Mouse (Mus musculus) embryo, embryonic 11 days (tissue): ENCODE results near the gene Tbc1d30.
A peak's percentile ranks its signal among the peaks of the same experiment; 100 is the strongest.

Experiments used
- DNase-seq: peaks from one replicate; pipeline ENCODE4 v3.0.0-alpha.2; 2015

Tbc1d30 gene

DNA sequence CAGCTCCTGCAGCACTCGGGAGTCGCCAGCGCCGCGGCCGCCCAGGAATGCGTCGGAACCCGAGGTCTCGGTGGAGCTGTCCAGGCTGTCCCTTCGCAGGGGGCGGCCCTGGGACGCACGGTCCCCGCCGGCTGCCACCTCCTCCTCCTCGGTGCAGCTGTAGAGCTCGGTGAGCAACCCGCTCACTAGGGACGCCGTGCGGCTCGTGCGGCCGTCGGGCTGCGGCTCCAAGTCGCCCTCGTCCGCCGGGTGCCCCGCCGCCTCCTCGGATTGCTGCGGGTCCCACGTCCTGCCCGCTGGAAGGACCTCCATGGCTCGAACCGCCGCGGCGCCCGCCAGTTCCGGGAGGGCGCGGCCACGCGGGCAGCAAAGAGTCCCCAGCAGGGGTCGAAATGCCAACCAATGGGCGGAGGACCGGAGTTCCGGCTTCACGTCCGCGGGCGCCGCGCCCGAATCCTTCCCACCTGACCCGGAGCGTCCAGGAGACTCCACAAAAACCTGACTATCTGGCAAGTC is at the start of gene Tbc1d30:
Gene Tbc1d30 (minus strand): TSS at position 213 of the 516 bp plus-strand sequence.
- DNase-seq: peak; percentile 64

DNA sequence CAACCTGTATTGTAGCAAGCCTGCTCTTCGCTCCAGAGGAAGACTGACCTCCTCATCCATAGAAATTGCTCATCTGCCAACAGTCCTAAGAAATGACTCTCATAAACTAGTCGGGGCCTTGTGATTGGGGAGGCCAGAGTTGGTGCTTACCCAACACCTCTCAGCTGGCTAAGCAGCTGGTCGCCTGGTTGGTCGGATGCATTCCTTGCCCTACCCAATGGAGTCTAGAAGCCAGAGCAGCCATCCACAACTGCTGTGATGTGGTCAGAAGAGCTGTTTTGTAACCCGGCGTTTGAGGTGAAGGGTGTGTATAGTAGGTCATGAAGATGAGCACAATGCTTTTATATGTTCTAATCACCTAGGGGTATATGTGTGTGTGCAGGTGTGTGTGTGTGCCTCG is 47.5 kb upstream of the Tbc1d30 start:
- DNase-seq: no peak

DNA sequence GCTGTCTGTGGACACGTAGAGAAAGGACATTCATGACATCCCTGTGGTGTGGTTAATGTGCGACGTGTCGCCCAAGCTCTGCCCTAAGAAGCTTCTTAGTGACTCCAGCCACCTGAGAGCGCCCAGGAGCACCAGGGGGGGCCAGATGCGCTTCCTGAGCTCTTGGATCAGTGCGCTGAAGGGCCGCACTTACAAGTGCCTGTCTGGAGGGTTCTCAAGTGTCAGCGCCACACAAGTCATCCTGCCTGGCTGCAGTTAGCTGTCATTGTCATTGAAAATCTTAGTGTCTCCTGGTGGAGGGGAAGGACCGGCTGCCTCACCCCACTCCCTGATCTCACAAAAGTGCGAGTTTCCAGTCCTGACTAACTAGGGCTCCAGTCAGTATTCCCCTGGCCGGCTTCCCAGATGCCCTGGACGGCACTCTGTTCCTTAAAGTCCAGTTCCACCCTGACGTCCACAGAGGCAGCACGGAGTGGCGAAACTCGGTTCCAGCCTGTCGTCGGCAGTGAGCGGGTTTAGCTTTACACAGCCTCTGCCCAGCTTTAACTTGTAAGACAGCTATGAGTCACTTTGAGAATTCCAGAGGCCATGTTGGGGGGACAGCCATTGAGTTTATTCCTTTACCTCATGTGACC is 44.6 kb upstream of the Tbc1d30 start:
- DNase-seq: no peak

DNA sequence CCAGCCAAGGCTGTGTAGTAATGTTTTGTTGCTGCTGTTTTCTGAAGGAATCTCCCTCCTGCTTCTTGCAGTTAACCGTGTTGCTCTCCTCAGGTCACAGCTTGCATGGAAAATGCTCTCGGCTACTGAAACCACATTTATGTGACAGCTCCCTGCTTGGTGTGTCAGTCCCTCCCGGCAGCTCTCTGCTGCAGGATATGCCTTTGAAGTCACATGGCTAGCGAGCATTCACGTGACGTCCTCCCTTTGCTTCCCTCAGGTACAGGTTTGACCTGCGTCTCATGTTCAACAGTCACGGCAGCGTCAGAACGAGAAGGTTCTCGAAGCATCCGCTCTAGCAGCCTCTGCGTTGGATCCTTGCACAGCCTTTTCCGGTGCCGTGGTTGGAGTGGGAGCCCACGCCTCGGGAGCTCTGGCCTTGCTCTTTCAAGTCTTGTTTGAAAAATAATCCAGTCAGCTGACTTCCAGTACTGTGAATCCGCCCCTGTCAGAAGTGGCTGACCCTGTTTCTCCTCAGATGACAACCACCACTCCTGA is 43.8 kb upstream of the Tbc1d30 start:
- no peak for DNase-seq

DNA sequence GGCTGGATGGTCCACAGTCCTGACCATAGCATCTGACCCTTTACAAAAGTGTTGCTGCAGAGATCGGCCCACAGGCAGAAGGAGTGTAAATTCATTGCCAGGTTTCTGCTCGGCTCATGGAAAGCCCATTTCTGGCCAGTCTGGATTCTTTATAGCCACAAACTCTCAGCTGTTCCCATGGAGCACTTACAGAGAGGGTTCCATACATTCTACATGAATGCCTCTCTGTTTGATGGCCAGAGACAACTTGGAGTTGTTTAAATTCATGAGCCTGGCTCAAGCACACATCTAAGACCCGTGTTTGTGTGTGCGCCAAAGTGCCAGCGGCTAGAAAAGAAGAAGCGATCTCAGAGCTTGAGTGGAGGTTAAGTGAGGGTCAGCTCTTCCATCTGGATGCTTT is 43.2 kb upstream of the Tbc1d30 start:
- DNase-seq: no peak

DNA sequence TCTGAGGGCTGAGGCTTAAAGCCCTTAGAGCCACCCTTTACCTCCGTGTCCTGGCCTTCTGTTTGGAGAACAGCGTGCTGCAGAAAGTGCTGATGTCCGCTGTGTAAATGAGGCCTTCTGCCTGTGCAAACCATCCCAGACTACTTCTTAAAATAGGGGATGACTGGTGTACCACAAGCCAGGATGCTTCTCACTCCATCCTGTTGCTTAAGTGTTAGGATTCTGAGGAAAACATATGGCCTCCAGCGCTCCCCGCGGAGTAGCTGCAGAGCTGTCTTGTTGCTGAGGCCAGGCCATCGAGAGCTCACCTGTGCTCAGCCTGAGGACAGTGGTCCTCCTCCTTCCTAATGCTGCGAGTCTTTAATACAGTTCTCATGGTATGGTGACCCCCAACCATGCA is 40.8 kb upstream of the Tbc1d30 start:
- DNase-seq: no peak

DNA sequence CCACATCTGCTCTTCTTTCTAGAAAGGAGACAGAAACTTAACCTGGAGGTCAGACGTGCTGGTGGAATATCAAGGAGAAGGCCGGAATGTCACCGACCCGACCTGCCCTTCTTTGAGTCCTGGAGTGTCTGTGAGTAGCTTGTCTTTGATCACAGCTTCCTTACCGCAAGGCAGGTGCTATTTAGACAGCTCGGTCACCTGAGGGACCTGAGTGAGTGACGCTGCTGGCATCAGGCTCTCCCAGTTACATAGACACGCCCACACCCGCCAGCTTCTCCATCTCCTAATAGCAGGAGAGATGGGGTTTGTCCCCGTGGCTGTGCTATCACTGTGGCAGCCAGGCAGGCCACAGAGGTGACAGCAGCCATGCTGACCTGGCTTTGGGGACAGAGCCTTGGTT is 39.5 kb upstream of the Tbc1d30 start:
- DNase-seq: no peak

DNA sequence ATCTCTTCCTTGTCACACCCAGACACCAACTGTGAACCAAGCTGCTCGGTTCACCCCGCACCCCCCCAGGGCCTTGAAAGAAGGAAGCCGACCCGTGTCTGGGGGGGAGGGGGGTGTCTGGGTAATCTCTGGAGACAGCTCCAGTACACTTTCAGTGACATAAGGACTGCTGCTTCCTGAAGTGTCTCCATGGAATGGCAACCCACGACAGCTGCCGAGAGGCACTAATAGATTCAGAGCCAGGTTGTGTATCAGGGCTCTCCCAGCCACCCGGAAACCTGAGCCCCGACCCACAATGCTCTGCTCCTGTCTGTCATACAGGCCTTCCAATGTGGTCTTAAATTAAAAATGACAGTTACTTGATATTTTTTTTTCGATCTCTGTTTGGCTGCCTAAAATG is 35.3 kb upstream of the Tbc1d30 start:
- peak; percentile 56 for DNase-seq

DNA sequence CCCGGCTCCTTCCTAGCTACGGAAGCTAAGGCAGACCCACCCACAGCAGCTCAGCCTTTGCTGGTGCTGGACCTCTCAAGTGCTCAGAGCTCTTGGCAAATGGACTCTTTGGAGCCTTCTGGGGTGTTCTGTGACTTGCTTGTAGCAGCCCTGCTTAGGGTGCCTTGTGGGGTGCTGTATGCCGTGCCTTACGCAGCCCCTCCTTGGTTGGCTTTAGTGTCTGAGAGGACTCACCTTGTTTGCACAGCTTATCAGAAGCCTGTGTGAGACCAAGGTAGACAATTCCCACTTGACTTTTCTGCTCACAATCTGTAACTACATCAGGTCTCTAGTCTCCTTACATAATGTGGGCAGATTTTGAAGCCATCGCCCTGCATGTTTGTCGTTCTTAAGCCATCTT is 34.6 kb upstream of the Tbc1d30 start:
- no peak for DNase-seq

DNA sequence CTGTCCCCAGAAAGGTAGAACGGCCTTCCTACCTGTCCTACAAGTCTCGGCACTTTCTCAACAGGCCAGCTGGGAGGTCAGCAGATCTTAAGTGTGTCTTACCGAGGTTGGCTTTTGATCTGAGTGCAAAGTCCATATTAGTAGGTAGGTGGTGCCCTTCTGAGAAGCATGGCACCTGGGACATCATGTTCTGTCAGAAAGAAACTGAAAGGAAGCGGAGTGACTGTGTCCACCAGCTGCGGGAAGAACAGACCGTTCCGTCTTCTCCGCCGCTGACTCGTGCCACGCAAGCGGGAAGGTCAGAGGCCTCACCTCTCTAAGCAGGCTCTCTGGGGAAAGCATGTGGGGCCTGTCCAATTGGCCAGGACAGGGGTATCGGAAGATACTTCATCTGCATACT is 33.6 kb upstream of the Tbc1d30 start:
- no peak for DNase-seq

DNA sequence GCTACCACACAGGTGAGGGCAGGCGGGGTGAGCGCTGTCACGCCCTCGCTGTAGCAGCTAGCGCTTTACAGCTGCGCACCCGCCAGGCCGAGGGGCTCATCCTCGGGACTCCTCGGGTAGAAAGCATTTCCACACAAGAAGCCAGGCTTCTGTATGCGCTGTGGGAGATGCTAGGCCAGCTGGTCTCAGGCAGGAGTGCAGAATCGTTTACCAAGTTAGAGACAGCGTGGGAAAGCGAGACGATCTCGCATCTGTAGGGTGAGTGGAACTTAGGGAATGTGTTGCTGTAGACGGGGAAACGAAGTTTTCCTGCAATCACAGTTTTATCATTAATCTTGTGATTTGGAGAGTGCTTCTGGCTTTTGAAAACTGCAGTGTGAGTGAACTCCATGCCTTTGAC is 30.2 kb upstream of the Tbc1d30 start:
- DNase-seq: no peak

DNA sequence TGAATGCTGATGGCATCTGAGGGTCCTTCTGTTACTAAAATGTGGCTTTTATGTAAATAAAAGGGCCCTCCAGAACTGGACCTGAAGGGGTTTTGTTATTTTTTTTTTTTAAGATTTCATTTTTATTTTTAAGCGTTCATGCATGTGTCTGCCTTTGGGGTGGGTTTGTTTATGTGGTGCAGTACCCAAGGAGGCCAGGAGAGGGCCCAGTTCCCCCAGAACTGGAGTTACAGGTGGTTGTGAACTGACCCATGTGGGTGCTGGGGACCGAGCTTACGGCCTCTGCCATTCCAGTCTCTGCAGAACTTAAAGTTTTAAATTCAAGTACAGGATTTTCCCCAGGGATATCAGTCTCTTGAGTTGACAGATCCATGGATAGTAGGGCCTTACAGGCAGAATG is 28.3 kb upstream of the Tbc1d30 start:
- DNase-seq: no peak

DNA sequence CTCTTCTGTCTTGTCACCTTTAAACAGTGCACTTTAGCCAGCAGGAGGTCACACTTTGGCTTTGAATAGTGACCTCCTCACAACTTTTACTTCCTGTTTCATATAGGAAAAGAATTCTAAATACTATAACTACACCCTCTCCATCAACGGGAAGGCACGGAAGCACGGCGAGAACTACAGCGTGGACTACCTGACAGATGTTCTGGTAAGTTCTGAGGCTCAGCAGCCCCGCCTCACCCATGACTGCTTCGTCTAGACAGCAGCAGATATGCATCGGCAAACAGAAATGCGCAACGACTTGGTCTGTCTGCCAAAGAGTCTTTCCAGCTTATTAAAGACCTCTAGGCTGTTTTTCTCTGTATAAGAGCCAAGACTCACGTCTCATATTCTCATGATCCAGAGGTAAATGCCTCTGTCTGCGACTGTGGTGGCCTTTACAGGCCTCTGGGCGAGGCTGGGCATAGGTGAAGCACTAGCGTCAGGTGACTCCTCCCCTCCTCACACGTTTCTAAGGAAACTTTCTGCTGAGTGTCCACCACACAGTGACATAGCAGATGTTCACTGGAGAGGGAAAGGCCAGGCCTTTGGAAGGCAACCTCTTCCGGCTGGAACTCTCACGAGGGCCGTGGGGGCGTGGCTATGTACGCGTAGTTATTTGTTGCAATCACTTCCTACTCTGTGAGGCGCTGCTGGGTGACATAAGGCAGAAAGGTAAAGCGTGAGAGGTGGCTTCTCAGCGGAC is 25.6 kb upstream of the Tbc1d30 start:
- no peak for DNase-seq

DNA sequence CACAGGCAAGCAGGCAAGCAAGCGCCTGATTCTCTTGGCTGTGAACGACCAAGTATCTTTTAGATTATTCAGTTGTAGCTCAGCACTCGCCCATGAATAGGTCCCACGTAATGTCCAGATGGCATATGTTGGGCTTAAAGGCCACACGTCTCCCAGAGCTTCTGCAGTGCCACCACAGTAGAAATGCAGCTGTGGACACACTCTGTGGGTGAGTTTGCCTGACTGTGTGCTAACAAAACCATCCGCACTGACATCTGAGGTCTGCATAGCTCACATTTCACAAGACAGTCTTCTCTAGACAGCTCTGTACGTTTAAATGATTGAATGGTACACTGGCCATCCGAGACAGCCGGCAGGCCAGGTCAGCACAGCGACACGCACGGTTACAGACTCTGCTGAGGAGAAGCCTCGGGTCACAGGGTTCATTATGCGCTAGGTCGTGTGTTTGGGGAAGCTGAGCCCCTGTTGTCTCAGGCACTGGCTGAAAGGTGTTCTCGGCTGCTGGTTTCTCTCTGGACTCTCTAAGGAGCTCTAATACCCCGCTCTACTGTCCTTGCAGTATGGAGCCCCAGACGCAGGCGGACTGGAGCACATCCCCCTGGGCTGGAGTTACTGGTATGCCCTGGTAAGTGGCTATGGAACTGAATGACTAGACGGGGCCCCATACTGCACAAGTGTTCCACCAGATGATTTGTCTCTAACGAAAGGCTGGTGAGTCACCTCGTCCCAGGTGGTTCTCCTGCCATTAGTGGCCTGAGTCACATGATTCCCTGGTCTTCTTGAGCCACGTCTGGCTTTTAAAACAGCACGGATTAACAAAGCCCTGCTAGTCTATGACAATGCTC is 24.8 kb upstream of the Tbc1d30 start:
- no peak for DNase-seq

DNA sequence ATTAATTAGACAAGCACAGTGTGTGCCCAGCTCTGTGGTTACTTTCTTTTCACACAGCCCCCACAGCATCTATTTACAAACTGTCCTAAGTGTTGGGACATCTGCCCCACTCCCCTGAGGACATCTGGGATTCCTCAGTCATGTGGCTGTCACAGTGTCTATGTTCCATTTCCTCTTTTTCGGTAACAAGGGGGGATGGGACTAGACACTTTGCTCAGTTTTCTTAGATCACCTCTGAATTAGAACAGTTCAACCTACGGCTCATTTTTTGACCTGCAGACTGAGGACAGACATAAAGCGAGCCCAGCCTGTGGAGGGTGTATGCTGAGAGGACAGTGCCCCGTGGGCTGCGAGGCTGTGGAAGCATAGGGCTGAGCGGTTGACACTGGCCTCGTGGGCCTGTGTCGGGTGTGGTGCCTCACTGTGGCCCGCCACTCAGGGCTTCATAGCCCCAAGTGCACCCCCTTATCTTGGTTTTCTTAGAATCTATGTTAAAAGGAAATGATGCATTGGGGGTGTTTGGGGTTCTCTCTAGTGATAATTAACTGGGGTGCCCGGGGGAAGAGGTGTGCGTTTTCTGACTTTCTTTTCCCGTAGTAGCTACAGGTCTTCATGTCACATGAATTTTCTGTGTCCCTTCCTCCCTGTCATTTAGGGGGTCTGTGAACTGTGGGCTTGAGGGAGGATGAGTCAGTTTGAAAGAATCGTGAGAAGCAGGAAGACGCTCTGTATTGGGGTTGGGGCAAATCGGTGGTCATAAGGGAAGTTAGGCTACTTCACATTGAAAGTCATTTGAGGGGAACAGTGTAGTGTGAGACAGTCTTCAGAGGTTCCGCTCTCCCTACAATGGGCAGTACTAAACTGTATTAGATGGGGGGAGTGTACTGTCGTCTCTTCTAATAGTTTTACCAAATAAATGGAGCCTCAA is 23.9 kb upstream of the Tbc1d30 start:
- DNase-seq: no peak

DNA sequence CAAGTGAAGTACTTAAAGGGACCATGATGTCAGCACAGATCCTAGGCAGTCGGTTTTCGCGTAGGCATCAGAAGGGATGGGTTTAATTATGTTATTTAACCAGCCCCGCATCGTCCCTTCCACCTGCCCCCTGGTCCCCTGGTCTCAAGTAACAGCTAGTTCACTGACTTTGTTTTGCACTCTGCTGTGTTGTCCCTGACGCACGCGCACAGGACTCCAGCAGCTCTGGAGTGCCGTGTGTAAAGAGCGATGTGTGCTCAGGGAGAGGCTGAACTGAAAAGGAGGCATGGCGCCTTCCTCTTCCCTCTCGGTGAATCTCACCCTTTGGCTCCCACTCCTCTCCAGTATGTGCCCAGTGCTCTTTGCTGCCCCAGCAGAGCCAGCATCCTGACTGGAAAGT is 22.9 kb upstream of the Tbc1d30 start:
- peak; percentile 24 for DNase-seq

DNA sequence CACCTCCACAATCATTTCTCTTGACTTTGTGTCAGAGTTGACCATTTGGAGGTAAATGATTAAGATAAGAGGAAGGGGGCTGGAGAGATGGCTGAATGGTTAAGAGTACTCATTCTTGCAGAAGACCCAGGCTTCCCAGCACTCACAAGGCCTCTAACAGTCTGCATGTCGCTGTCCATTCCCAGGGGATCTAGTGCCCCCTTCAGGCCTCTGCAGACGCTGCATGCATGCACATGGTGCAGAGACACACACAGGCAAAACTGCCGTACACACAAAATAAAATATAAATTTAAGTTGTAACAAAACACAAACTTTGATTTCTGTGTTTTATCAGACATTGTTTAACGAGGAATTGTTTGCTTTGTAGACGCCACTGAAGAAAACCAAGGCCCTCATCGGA is 19.7 kb upstream of the Tbc1d30 start:
- DNase-seq: no peak

DNA sequence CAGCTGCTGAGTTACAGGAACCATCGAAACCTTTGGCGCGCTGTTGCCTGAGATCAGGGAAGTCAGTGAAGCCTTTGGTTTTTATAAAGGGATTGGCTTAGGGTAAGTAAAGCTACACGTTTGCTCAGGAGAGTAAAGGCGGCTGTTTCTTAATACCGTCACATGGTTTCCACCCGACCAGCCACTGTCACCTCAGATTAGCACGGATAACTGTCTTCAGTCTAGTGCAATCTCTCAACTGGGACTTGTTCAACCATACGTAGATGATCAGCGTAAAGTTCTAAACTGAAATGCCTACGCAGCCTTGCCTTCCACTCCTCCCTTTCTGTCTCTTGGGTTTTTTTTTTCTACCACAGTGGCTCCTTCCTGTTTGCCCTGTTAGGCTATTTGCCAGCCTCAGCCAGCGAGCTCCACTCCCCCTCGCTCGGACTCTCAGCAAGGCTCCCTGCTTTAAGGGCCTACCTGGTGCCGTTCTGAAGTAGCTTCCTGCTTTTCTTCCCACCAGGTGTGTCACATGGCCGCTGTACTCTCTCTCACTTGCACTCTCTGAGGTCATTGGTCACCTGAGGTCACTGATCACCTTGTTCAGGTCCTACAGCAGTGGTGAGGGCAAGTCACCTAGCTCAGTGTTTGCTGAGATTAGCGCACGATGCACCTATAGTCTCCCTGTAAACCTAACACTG is 17.8 kb upstream of the Tbc1d30 start:
- no peak for DNase-seq

DNA sequence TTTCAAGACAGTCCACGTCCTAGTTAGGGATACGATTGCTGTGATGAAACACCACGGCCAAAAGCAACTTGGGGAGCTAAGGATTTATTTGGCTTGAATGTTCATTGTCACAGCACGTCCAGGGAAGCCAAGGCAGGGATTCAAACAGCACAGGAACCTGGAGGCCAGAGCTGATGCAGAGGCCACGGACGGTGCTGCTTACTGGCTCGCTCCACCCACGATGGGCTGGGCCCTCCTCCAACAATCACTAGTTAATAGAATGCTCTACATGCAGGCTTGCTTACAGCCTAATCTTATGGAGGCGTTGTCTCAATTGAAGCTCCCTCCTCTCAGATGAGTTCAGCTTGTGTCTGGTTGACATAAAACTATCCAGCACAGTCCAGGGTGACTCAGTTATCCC is 16.7 kb upstream of the Tbc1d30 start:
- DNase-seq: no peak

DNA sequence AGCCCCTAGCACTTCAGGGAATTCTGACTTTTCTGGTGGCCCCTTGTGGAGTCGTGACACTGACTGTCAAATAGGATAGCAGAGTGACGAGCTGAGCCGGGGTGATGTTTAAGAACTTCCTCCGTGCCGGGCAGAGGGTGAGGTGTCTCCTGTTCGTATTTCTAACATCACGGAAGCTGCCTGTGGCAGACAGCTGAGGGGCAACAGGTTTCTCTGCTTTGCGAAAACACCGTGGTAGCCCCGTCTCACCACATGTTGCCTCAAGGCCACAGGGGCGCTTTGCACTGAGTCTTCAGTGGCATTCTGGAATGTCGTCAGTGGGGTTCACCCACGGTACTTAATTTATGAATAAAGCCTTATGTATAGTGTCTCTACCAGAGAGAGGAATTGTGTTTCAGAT is 16.2 kb upstream of the Tbc1d30 start:
- DNase-seq: no peak

DNA sequence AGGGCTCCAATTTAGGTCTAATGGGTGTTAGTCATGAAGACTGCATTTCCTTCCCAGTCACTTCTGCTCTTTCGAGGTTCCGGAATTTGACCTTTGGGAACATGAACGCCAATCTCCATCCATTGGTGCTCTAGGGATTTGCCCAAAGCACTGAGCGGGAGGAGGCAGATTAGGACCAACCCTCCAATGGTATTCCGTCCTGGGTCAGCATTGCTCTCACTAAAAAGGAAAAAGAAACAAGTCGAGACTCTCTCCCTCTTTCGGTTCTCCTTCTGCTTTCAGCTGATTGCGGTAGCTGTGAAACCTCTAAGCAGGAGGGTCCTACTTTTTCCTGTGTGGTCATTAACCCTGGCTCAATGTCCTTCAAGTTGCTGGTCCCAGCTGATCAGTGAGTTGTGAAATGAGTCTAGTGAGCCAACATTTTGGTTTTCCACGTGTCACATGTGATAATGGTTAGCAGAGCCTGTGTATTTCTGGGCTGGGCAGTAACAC is 14.7 kb upstream of the Tbc1d30 start:
- peak; percentile 35 for DNase-seq
